9 mouse cellular contexts compared by ENCODE assay signal in the genomic region with DNA sequence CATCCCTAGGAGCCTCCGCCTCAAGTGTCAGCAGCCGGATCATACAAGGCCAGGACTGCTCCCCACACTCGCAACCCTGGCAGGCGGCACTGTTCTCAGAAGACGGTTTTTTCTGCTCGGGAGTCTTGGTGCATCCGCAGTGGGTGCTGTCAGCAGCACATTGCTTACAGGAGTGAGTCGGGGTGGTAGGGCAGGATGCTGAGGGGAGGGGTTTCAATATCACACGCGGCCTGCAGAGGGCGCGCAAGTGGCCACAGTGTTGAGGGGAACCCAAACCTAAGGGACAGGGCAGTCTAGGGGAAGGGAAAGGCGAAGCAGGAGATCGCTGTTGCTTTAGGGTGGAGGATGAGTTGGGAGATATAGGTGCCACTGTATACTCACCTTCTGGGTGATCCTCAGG. TPM values are rescaled to one million over a fixed set of nuclear protein-coding genes. Genes with fewer than 3 reads are reported as not detected.
A peak's percentile ranks its signal among the peaks of the same experiment; 100 is the strongest.
DNase-seq lines count a peak whose midpoint lies in the region; ATAC-seq and TF ChIP-seq lines count a peak whose summit lies in the region.
"Had no signal": no experiment of that assay in that cellular context is flagged by ENCODE, and none has a peak within 500 bp of the region (broad histone marks: within the 10 kb centered on the region; RNA-seq: fewer than 3 reads in every experiment).

No protein-coding gene starts in this region.

- no peaks in the 10 kb centered on the region for H3K4me1 ChIP-seq in liver, embryonic 12.5 days
- 0 out of 2 replicates have a peak, but pooled peaks cover 2% of the 10 kb centered on the region for H3K4me1 ChIP-seq in hindbrain, embryonic 12.5 days
- H3K4me1 ChIP-seq in stomach, embryonic 16.5 days (ENCODE audit: control insufficient read depth, insufficient read depth, low read length) = 0 out of 2 replicates have a peak, but pooled peaks cover 4% of the 10 kb centered on the region

- H3K9me3 ChIP-seq in liver, embryonic 12.5 days (replicated peaks) = no peaks in the 10 kb centered on the region
- H3K9me3 ChIP-seq in hindbrain, embryonic 12.5 days (replicated peaks) = no peaks in the 10 kb centered on the region
- no peaks in the 10 kb centered on the region for H3K9me3 ChIP-seq in stomach, embryonic 16.5 days (replicated peaks; ENCODE audit: control insufficient read depth, low read length)

- no peaks in the 10 kb centered on the region for H3K36me3 ChIP-seq in liver, embryonic 12.5 days
- H3K36me3 ChIP-seq in hindbrain, embryonic 12.5 days = no peaks in the 10 kb centered on the region
- no peaks in the 10 kb centered on the region for H3K36me3 ChIP-seq in stomach, embryonic 16.5 days (ENCODE audit: control insufficient read depth, insufficient read depth, low read length)

- TF ChIP-seq CTCF in brain, embryonic 14.5 days (IDR thresholded peaks at IDR 0.05; ENCODE audit: borderline replicate concordance, extremely low read depth, insufficient read depth, insufficient read length) = peak; percentile 77

- no peak for ATAC-seq in liver, embryonic 12.5 days
- ATAC-seq in hindbrain, embryonic 12.5 days (ENCODE audit: low FRiP score) = peak; percentile 66; the same call in 1 of the 2 replicates
- peak; percentile 8; the same call in 1 of the 2 replicates for ATAC-seq in stomach, embryonic 16.5 days (ENCODE audit: insufficient read depth, low FRiP score)

- H3K4me3 ChIP-seq in liver, embryonic 12.5 days = no peak overlapping the region
- no peak overlapping the region for H3K4me3 ChIP-seq in hindbrain, embryonic 12.5 days
- no peak overlapping the region for H3K4me3 ChIP-seq in stomach, embryonic 16.5 days (replicated peaks; ENCODE audit: low read length)

- peak; percentile 28 for DNase-seq in liver
- peak; percentile 29 for DNase-seq in brain, embryonic 14.5 days (ENCODE audit: low read depth)
- peak; percentile 15 to 23 for DNase-seq in frontal cortex, postnatal 14 days (ENCODE audit: low spot score in 2 of 2)
- peak; percentile 30 to 68 for DNase-seq in layer of hippocampus, postnatal 25 days (ENCODE audit: extremely low spot score in 1 of 2, low spot score in 1 of 2)
- DNase-seq in mesoderm, embryonic 11.5 days (ENCODE audit: low read depth, low spot score) = peak; percentile 58

- H3K4me2 ChIP-seq in liver, embryonic 12.5 days = no peak overlapping the region
- H3K4me2 ChIP-seq in hindbrain, embryonic 12.5 days (replicated peaks) = peak overlapping the region; percentile 36
- no peak overlapping the region for H3K4me2 ChIP-seq in stomach, embryonic 16.5 days (ENCODE audit: low read depth, low read length)

- H3K27me3 ChIP-seq in liver, embryonic 12.5 days (replicated peaks) = peaks cover 7% of the 10 kb centered on the region
- peaks cover 18% of the 10 kb centered on the region; the same call in 1 of the 2 replicates for H3K27me3 ChIP-seq in hindbrain, embryonic 12.5 days
- H3K27me3 ChIP-seq in stomach, embryonic 16.5 days (ENCODE audit: control insufficient read depth, insufficient read depth, low read length) = peaks cover 4% of the 10 kb centered on the region; the same call in 1 of the 2 replicates

- H3K9ac ChIP-seq in liver, embryonic 12.5 days = no peak overlapping the region
- H3K9ac ChIP-seq in hindbrain, embryonic 12.5 days = 0 out of 2 replicates have a peak overlapping the region, but pooled peaks have one; percentile 32
- H3K9ac ChIP-seq in stomach, embryonic 16.5 days (ENCODE audit: low read length) = no peak overlapping the region

- no peak for TF ChIP-seq POLR2A in brain, embryonic 14.5 days (IDR thresholded peaks at IDR 0.05; ENCODE audit: borderline replicate concordance, extremely low read depth, insufficient read depth, insufficient read length, poor library complexity, severe bottlenecking)

- WGBS in liver, embryonic 12.5 days (ENCODE audit: insufficient replicate concordance) = 11% methylated on average over 14 of the region's 14 CpGs
- 13% methylated on average over 14 of the region's 14 CpGs for whole genome bisulfite sequencing in hindbrain, embryonic 12.5 days
- 8% methylated on average over 14 of the region's 14 CpGs for WGBS in stomach, embryonic 16.5 days

- H3K27ac ChIP-seq in liver, embryonic 12.5 days = no peak overlapping the region
- no peak overlapping the region for H3K27ac ChIP-seq in hindbrain, embryonic 12.5 days
- H3K27ac ChIP-seq in stomach, embryonic 16.5 days (ENCODE audit: low read length) = no peak overlapping the region
- H3K27ac ChIP-seq: macrophage had no signal

RNA-seq across cellular contexts. Expression of gene Klk4, which starts 2.6 kb away (rescaled TPM):
- polyA plus RNA-seq in liver, embryonic 12.5 days (2016; fragmentation: Nextera tagmentation; extraction: Ambion mirVana) = not detected in 2 replicates
- polyA plus RNA-seq in brain, embryonic 14.5 days (2012; rRNA removed) = 0.39 and 0.93 TPM in 2 replicates
- polyA plus RNA-seq in hindbrain, embryonic 12.5 days (2016; fragmentation: Nextera tagmentation; extraction: Ambion mirVana) = 0.50 and 0.57 TPM in 2 replicates
- total RNA-seq in layer of hippocampus, postnatal 25 days (2021) = not detected
- 0.18 TPM in 1 of 2 replicates, not detected in the other for polyA plus RNA-seq in stomach, embryonic 16.5 days (2015; fragmentation: Nextera tagmentation; extraction: Ambion mirVana)
- polyA plus RNA-seq: macrophage had no signal

RNA-seq across cellular contexts. Expression of gene Klk5, which starts 41.8 kb away (rescaled TPM):
- not detected in 2 replicates for polyA plus RNA-seq in liver, embryonic 12.5 days (2016; fragmentation: Nextera tagmentation; extraction: Ambion mirVana)
- not detected in 2 replicates for polyA plus RNA-seq in brain, embryonic 14.5 days (2012; rRNA removed)
- 0.17 and 0.68 TPM in 2 replicates for polyA plus RNA-seq in hindbrain, embryonic 12.5 days (2016; fragmentation: Nextera tagmentation; extraction: Ambion mirVana)
- not detected for total RNA-seq in layer of hippocampus, postnatal 25 days (2021)
- polyA plus RNA-seq in stomach, embryonic 16.5 days (2015; fragmentation: Nextera tagmentation; extraction: Ambion mirVana) = 0.10 TPM in 1 of 2 replicates, not detected in the other
- polyA plus RNA-seq: macrophage had no signal

RNA-seq across cellular contexts. Expression of gene Klk15, which starts 50.0 kb away (rescaled TPM):
- polyA plus RNA-seq in liver, embryonic 12.5 days (2016; fragmentation: Nextera tagmentation; extraction: Ambion mirVana) = not detected in 2 replicates
- polyA plus RNA-seq in brain, embryonic 14.5 days (2012; rRNA removed) = not detected in 2 replicates
- polyA plus RNA-seq in hindbrain, embryonic 12.5 days (2016; fragmentation: Nextera tagmentation; extraction: Ambion mirVana) = not detected in 2 replicates
- not detected for total RNA-seq in layer of hippocampus, postnatal 25 days (2021)
- polyA plus RNA-seq in stomach, embryonic 16.5 days (2015; fragmentation: Nextera tagmentation; extraction: Ambion mirVana) = not detected in 2 replicates
- polyA plus RNA-seq: macrophage had no signal

RNA-seq across cellular contexts. Expression of gene Klk6, which starts 59.2 kb away (rescaled TPM):
- not detected in 2 replicates for polyA plus RNA-seq in liver, embryonic 12.5 days (2016; fragmentation: Nextera tagmentation; extraction: Ambion mirVana)
- polyA plus RNA-seq in brain, embryonic 14.5 days (2012; rRNA removed) = not detected in 2 replicates
- polyA plus RNA-seq in hindbrain, embryonic 12.5 days (2016; fragmentation: Nextera tagmentation; extraction: Ambion mirVana) = not detected in 2 replicates
- not detected for total RNA-seq in layer of hippocampus, postnatal 25 days (2021)
- 0.30 and 0.42 TPM in 2 replicates for polyA plus RNA-seq in stomach, embryonic 16.5 days (2015; fragmentation: Nextera tagmentation; extraction: Ambion mirVana)
- polyA plus RNA-seq: macrophage had no signal
